Mouse (Mus musculus): ENCODE measurements at regions not wholly inside any gene's neighbourhood (a gene's known extent, or its start where the extent isn't known, plus 50 kb on each side); places are given as distances from the start of the nearest gene placed in this dataset.

GRCm38 (mm10) chr1:105900158-105900557 lies 90.0 kb upstream of the Zcchc2 start:
- H3K4me3 ChIP-seq (ENCODE audit: low read depth, low read length): no peak overlapping the region
- DNase-seq (ENCODE audit: low spot score) (no peak), ATAC-seq (ENCODE audit: low FRiP score) (no peak)

GRCm38 (mm10) chr1:105900920-105901319 lies 89.3 kb upstream of the Zcchc2 start:
- no peaks in the 10 kb centered on the region for H3K27me3 ChIP-seq (ENCODE audit: insufficient read depth, low read length)
- no peak for ATAC-seq (ENCODE audit: low FRiP score)
- no peak overlapping the region for H3K4me3 ChIP-seq (ENCODE audit: low read depth, low read length)
- DNase-seq (ENCODE audit: low spot score): no peak
- H3K27ac ChIP-seq (ENCODE audit: low read depth, low read length): no peak overlapping the region
- no peak overlapping the region for H3K9ac ChIP-seq (replicated peaks; ENCODE audit: low read length, poor library complexity, severe bottlenecking)
- no peaks in the 10 kb centered on the region for H3K4me1 ChIP-seq (ENCODE audit: insufficient read depth, low read length)
- TF ChIP-seq CTCF (IDR thresholded peaks at IDR 0.05): no peak
- no peaks in the 10 kb centered on the region for H3K36me3 ChIP-seq (ENCODE audit: insufficient read depth, low read length)
- H3K4me2 ChIP-seq (ENCODE audit: low read depth, low read length, poor library complexity, severe bottlenecking): no peak overlapping the region
- 71% methylated on average over 7 of the region's 7 CpGs for WGBS
- H3K9me3 ChIP-seq (ENCODE audit: low read length): no peaks in the 10 kb centered on the region

More at GRCm38 (mm10) chr1:105900158-105900557, 90.0 kb upstream of the Zcchc2 start:
- H3K4me2 ChIP-seq (ENCODE audit: low read depth, low read length, poor library complexity, severe bottlenecking): no peak overlapping the region
- no peaks in the 10 kb centered on the region for H3K4me1 ChIP-seq (ENCODE audit: insufficient read depth, low read length)
- WGBS: 80% methylated on average over 5 of the region's 5 CpGs
- H3K9me3 ChIP-seq (ENCODE audit: low read length): no peaks in the 10 kb centered on the region
- no peaks in the 10 kb centered on the region for H3K27me3 ChIP-seq (ENCODE audit: insufficient read depth, low read length)
- H3K9ac ChIP-seq (replicated peaks; ENCODE audit: low read length, poor library complexity, severe bottlenecking): no peak overlapping the region
- no peak for TF ChIP-seq CTCF (IDR thresholded peaks at IDR 0.05)
- H3K36me3 ChIP-seq (ENCODE audit: insufficient read depth, low read length): no peaks in the 10 kb centered on the region
- H3K27ac ChIP-seq (ENCODE audit: low read depth, low read length): no peak overlapping the region

GRCm38 (mm10) chr1:105903286-105904115 lies 86.7 kb upstream of the Zcchc2 start:
- Histone ChIP-seq H3K36me3 (ENCODE audit: insufficient read depth, low read length) (no peaks in the 10 kb centered on the region), H3K27me3 (ENCODE audit: insufficient read depth, low read length) (no peaks in the 10 kb centered on the region)

GRCm38 (mm10) chr1:105904737-105905136 lies 85.5 kb upstream of the Zcchc2 start:
- peak; percentile 44 for TF ChIP-seq CTCF (IDR thresholded peaks at IDR 0.05)
- DNase-seq (ENCODE audit: low spot score): no peak
- WGBS: 90% methylated on average over 3 of the region's 3 CpGs
- Histone ChIP-seq H3K9ac (replicated peaks; ENCODE audit: low read length, poor library complexity, severe bottlenecking) (no peak overlapping the region), H3K27me3 (ENCODE audit: insufficient read depth, low read length) (no peaks in the 10 kb centered on the region), H3K27ac (ENCODE audit: low read depth, low read length) (no peak overlapping the region), H3K36me3 (ENCODE audit: insufficient read depth, low read length) (no peaks in the 10 kb centered on the region), H3K9me3 (ENCODE audit: low read length) (no peaks in the 10 kb centered on the region), H3K4me3 (ENCODE audit: low read depth, low read length) (no peak overlapping the region), H3K4me2 (ENCODE audit: low read depth, low read length, poor library complexity, severe bottlenecking) (no peak overlapping the region), H3K4me1 (ENCODE audit: insufficient read depth, low read length) (peaks cover 4% of the 10 kb centered on the region; the same call in 1 of the 2 replicates)
- no peak for ATAC-seq (ENCODE audit: low FRiP score)

More at GRCm38 (mm10) chr1:105903286-105904115, 86.7 kb upstream of the Zcchc2 start:
- TF ChIP-seq CTCF (IDR thresholded peaks at IDR 0.05): no peak
- H3K27ac ChIP-seq (ENCODE audit: low read depth, low read length): no peak overlapping the region
- H3K4me1 ChIP-seq (ENCODE audit: insufficient read depth, low read length): peaks cover 3% of the 10 kb centered on the region; the same call in 1 of the 2 replicates
- H3K9me3 ChIP-seq (ENCODE audit: low read length): no peaks in the 10 kb centered on the region
- no peak for DNase-seq (ENCODE audit: low spot score)
- no peak overlapping the region for H3K9ac ChIP-seq (replicated peaks; ENCODE audit: low read length, poor library complexity, severe bottlenecking)
- no peak overlapping the region for H3K4me2 ChIP-seq (ENCODE audit: low read depth, low read length, poor library complexity, severe bottlenecking)
- no peak overlapping the region for H3K4me3 ChIP-seq (ENCODE audit: low read depth, low read length)
- ATAC-seq (ENCODE audit: low FRiP score): no peak
- WGBS: 69% methylated on average over 8 of the region's 8 CpGs

GRCm38 (mm10) chr1:105905785-105906426 lies 84.3 kb upstream of the Zcchc2 start:
- H3K27ac ChIP-seq (ENCODE audit: low read depth, low read length): no peak overlapping the region
- DNase-seq (ENCODE audit: low spot score): no peak

GRCm38 (mm10) chr1:105906427-105906798 lies 83.8 kb upstream of the Zcchc2 start:
- no peak overlapping the region for H3K27ac ChIP-seq (ENCODE audit: low read depth, low read length)
- peak; percentile 50 for DNase-seq (ENCODE audit: low spot score)
- H3K9ac ChIP-seq (replicated peaks; ENCODE audit: low read length, poor library complexity, severe bottlenecking): no peak overlapping the region
- no peak for TF ChIP-seq CTCF (IDR thresholded peaks at IDR 0.05)
- H3K36me3 ChIP-seq (ENCODE audit: insufficient read depth, low read length): no peaks in the 10 kb centered on the region
- no peaks in the 10 kb centered on the region for H3K27me3 ChIP-seq (ENCODE audit: insufficient read depth, low read length)
- peaks cover 4% of the 10 kb centered on the region; the same call in 1 of the 2 replicates for H3K4me1 ChIP-seq (ENCODE audit: insufficient read depth, low read length)
- ATAC-seq (ENCODE audit: low FRiP score): peak; percentile 14; the same call in 1 of the 2 replicates
- 89% methylated on average over 2 of the region's 2 CpGs for WGBS
- H3K4me3 ChIP-seq (ENCODE audit: low read depth, low read length): no peak overlapping the region
- H3K9me3 ChIP-seq (ENCODE audit: low read length): no peaks in the 10 kb centered on the region
- H3K4me2 ChIP-seq (ENCODE audit: low read depth, low read length, poor library complexity, severe bottlenecking): no peak overlapping the region

More at GRCm38 (mm10) chr1:105905785-105906426, 84.3 kb upstream of the Zcchc2 start:
- no peak overlapping the region for H3K4me3 ChIP-seq (ENCODE audit: low read depth, low read length)
- no peak for TF ChIP-seq CTCF (IDR thresholded peaks at IDR 0.05)
- H3K4me2 ChIP-seq (ENCODE audit: low read depth, low read length, poor library complexity, severe bottlenecking): no peak overlapping the region
- no peak overlapping the region for H3K9ac ChIP-seq (replicated peaks; ENCODE audit: low read length, poor library complexity, severe bottlenecking)
- H3K9me3 ChIP-seq (ENCODE audit: low read length): no peaks in the 10 kb centered on the region
- no peak for ATAC-seq (ENCODE audit: low FRiP score)
- no peaks in the 10 kb centered on the region for H3K27me3 ChIP-seq (ENCODE audit: insufficient read depth, low read length)
- 58% methylated on average over 9 of the region's 9 CpGs for WGBS
- H3K4me1 ChIP-seq (ENCODE audit: insufficient read depth, low read length): peaks cover 4% of the 10 kb centered on the region; the same call in 1 of the 2 replicates
- no peaks in the 10 kb centered on the region for H3K36me3 ChIP-seq (ENCODE audit: insufficient read depth, low read length)

Measured in midbrain, postnatal 0 days (tissue).